ENCODE assay signal across 14 mouse cellular contexts in genomic region chr15:80316966-80317634, GRCm38 (mm10). TPM values are rescaled to one million over a fixed set of nuclear protein-coding genes. Genes with fewer than 3 reads are reported as not detected.
DNase-seq lines count a peak whose midpoint lies in the region; ATAC-seq and TF ChIP-seq lines count a peak whose summit lies in the region.
"Had no signal": no experiment of that assay in that cellular context is flagged by ENCODE, and none has a peak within 500 bp of the region (broad histone marks: within the 10 kb centered on the region; RNA-seq: fewer than 3 reads in every experiment).

No protein-coding gene starts in this region.

- no peaks in the 10 kb centered on the region for H3K27me3 ChIP-seq in midbrain, postnatal 0 days (ENCODE audit: insufficient read depth, low read length)
- H3K27me3 ChIP-seq in midbrain, embryonic 11.5 days (ENCODE audit: control insufficient read depth, insufficient read depth, low read length): no peaks in the 10 kb centered on the region

- no peak for TF ChIP-seq CTCF in midbrain, postnatal 0 days (IDR thresholded peaks at IDR 0.05)

- WGBS in midbrain, postnatal 0 days: 69% methylated on average over 6 of the region's 6 CpGs
- 88% methylated on average over 6 of the region's 6 CpGs for WGBS in midbrain, embryonic 11.5 days

- no peaks in the 10 kb centered on the region for H3K36me3 ChIP-seq in midbrain, postnatal 0 days (ENCODE audit: insufficient read depth, low read length)
- no peaks in the 10 kb centered on the region for H3K36me3 ChIP-seq in midbrain, embryonic 11.5 days (ENCODE audit: control insufficient read depth, insufficient read depth, low read length)

- no peak for ATAC-seq in midbrain, postnatal 0 days (ENCODE audit: low FRiP score)
- no peak for ATAC-seq in midbrain, embryonic 11.5 days (ENCODE audit: low FRiP score)
- ATAC-seq: activated CD4-positive, CD25-positive, alpha-beta regulatory T cell, adult 4 months; intestine, postnatal 0 days had no signal

- no peaks in the 10 kb centered on the region for H3K9me3 ChIP-seq in midbrain, postnatal 0 days (ENCODE audit: low read length)
- H3K9me3 ChIP-seq in midbrain, embryonic 11.5 days (ENCODE audit: control insufficient read depth, low read length): no peaks in the 10 kb centered on the region

- no peak overlapping the region for H3K4me3 ChIP-seq in midbrain, postnatal 0 days (ENCODE audit: low read depth, low read length)
- H3K4me3 ChIP-seq in midbrain, embryonic 11.5 days (ENCODE audit: low read depth, low read length): no peak overlapping the region
- H3K4me3 ChIP-seq: erythroblast, embryonic 14.5 days; myocyte had no signal

- no peak overlapping the region for H3K27ac ChIP-seq in midbrain, postnatal 0 days (ENCODE audit: low read depth, low read length)
- no peak overlapping the region for H3K27ac ChIP-seq in midbrain, embryonic 11.5 days (ENCODE audit: low read depth, low read length)
- H3K27ac ChIP-seq: liver, embryonic 14.5 days had no signal

- H3K4me1 ChIP-seq in midbrain, postnatal 0 days (ENCODE audit: insufficient read depth, low read length): no peaks in the 10 kb centered on the region; the same call in 1 of the 2 replicates
- peaks cover 17% of the 10 kb centered on the region for H3K4me1 ChIP-seq in midbrain, embryonic 11.5 days (ENCODE audit: control insufficient read depth, insufficient read depth, low read length)

- no peak overlapping the region for H3K4me2 ChIP-seq in midbrain, postnatal 0 days (ENCODE audit: low read depth, low read length, poor library complexity, severe bottlenecking)
- no peak overlapping the region for H3K4me2 ChIP-seq in midbrain, embryonic 11.5 days

- DNase-seq in adrenal gland, adult (ENCODE audit: inconsistent age in 2 of 2, low spot score in 1 of 2): peak; percentile 28 to 64
- DNase-seq in adrenal gland, postnatal 4 days (ENCODE audit: low spot score in 2 of 2): no peak
- DNase-seq in midbrain, postnatal 0 days (ENCODE audit: low spot score): peak; percentile 64
- DNase-seq in midbrain, embryonic 11.5 days (ENCODE audit: low spot score, missing footprints): no peak
- peak; percentile 77 to 86 for DNase-seq in cerebellum, postnatal 10 days
- DNase-seq in right cerebral cortex, postnatal 4 days: no peak
- no peak for DNase-seq in thymus, postnatal 14 days
- no peak for DNase-seq in kidney, adult 8-10 months

- no peak overlapping the region for H3K9ac ChIP-seq in midbrain, postnatal 0 days (replicated peaks; ENCODE audit: low read length, poor library complexity, severe bottlenecking)
- no peak overlapping the region for H3K9ac ChIP-seq in midbrain, embryonic 11.5 days (ENCODE audit: low read length)
- H3K9ac ChIP-seq: liver, embryonic 14.5 days had no signal

RNA-seq across cellular contexts. Expression of gene Cacna1i, which starts 30.1 kb away (rescaled TPM):
- 1 to 10 TPM; 1.2 to 1.3 TPM for total RNA-seq in adrenal gland, postnatal 4 days (2021)
- total RNA-seq in midbrain, postnatal 0 days (2014; rRNA removed): 14.6 and 23.2 TPM in 2 replicates
- polyA plus RNA-seq in midbrain, postnatal 0 days (2015; fragmentation: Nextera tagmentation; extraction: Ambion mirVana): 0.65 and 1.1 TPM in 2 replicates
- 0.03 and 0.05 TPM in 2 replicates for polyA plus RNA-seq in midbrain, embryonic 11.5 days (2014; fragmentation: Nextera tagmentation; extraction: Ambion mirVana)
- polyA plus RNA-seq: erythroblast, embryonic 14.5 days; heart, postnatal 0 days had no signal

RNA-seq across cellular contexts. Expression of gene Rps19bp1, which starts 53.0 kb away (rescaled TPM):
- 10 to 100 TPM; 35.7 to 41.1 TPM for total RNA-seq in adrenal gland, postnatal 4 days (2021)
- 34.5 and 43.8 TPM in 2 replicates for total RNA-seq in midbrain, postnatal 0 days (2014; rRNA removed)
- polyA plus RNA-seq in midbrain, postnatal 0 days (2015; fragmentation: Nextera tagmentation; extraction: Ambion mirVana): 86.9 and 87.1 TPM in 2 replicates
- polyA plus RNA-seq in midbrain, embryonic 11.5 days (2014; fragmentation: Nextera tagmentation; extraction: Ambion mirVana): 70.9 and 75.4 TPM in 2 replicates

Comparison
In these comparisons a context has a peak if more than half of its experiments do, and no peak if none do; other contexts are left out.
1. DNase-seq: peak in adrenal gland, adult (2 of 2), midbrain, postnatal 0 days (single experiment) and cerebellum, postnatal 10 days (2 of 2); none in adrenal gland, postnatal 4 days (0 of 2), midbrain, embryonic 11.5 days (single experiment), right cerebral cortex, postnatal 4 days (single experiment), thymus, postnatal 14 days (single experiment) and kidney, adult 8-10 months (0 of 2).